Mouse (Mus musculus) kidney, adult 2 months (tissue): ENCODE measurements around the gene Nav2. TPM values are rescaled to one million over a fixed set of nuclear protein-coding genes. Genes with fewer than 3 reads are reported as not detected.

Source experiments
- DNase-seq: peaks from one replicate; pipeline ENCODE4 v3.0.0; 2021
- H3K27ac ChIP-seq: fragments of 200-500 bp; 2 replicates; pipeline ENCODE4 v1.5.1; 2012; ENCODE audit warnings: low read depth, low read length, control low read depth, inconsistent platforms; ENCODE audit not compliant: insufficient read depth
- H3K27me3 ChIP-seq: fragments of 200-500 bp; replicated peaks from 2 replicates; pipeline ENCODE4 v1.6.1; 2012; ENCODE audit warnings: mild to moderate bottlenecking, moderate library complexity, low read length, inconsistent platforms; ENCODE audit not compliant: control insufficient read depth, insufficient read depth
- H3K36me3 ChIP-seq: fragments of 200-500 bp; 2 replicates; pipeline ENCODE4 v1.6.1; 2012; ENCODE audit warnings: mild to moderate bottlenecking, moderate library complexity, low read length, inconsistent platforms; ENCODE audit not compliant: control insufficient read depth, insufficient read depth
- H3K4me1 ChIP-seq: fragments of 200-500 bp; 2 replicates; pipeline ENCODE4 v1.6.1; 2011; ENCODE audit warnings: low read length; ENCODE audit not compliant: control insufficient read depth, insufficient read depth
- H3K4me3 ChIP-seq: fragments of 200-500 bp; 2 replicates; pipeline ENCODE4 v1.5.1; 2011; ENCODE audit warnings: mild to moderate bottlenecking, low read depth, low read length, control low read depth; ENCODE audit not compliant: insufficient read depth
- CTCF ChIP-seq: fragments of 200-500 bp; conservative IDR thresholded peaks from 2 replicates; pipeline ENCODE4 v1.5.1; 2011; ENCODE audit warnings: low read depth, mild to moderate bottlenecking, control low read depth, low read length, moderate library complexity, mixed read lengths; ENCODE audit not compliant: insufficient read depth, insufficient read length
- POLR2A ChIP-seq: fragments of 200-500 bp; IDR thresholded peaks from one replicate; pipeline ENCODE4 v1.6.1; 2011; ENCODE audit warnings: low read depth, low read length, control low read depth
- WGBS: fragments of 180-500 bp; shearing (Covaris S2); methylation state at CpG from one replicate; pipeline ENCODE4 v1.1.7; 2018; 5-methylcytosine and 5-hydroxymethylcytosine counted together
- polyA plus RNA-seq: library from polyadenylated mRNA; depleted of rRNA; stranded (reverse); fragments of >200 nt; gene quantifications from 2 replicates; pipeline ENCODE4 v1.2.3, GENCODE M21; 2012

Gene Nav2
- polyA plus RNA-seq, 1 experiment, result 18.3 TPM

DNA sequence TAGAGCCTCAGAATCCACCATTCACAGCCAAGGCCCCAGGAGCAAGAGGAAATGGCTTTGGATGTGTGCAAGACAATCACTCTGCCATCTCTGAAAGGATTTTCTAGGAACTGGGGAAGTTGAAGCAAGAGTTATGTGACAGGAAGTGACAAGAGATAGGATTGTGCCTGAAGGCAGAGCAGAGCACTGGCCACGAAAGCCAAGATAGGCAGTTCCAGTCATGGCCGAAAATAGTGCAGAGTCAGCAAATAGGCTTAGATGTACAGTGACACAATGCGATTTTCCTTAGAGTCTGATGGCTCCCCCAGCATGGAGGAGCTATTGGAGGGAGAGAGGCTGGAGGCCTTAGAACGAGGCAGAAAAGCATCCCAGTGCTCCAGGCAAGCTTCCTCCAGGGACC lies 269.7 kb downstream of the Nav2 start:
- Histone ChIP-seq H3K4me1 (no peaks in the 10 kb centered on the region), H3K36me3 (no peaks in the 10 kb centered on the region), H3K4me3 (no peak overlapping the region), H3K27ac (no peak overlapping the region), H3K27me3 (no peaks in the 10 kb centered on the region)
- TF ChIP-seq CTCF (no peak), POLR2A (no peak)
- WGBS, result 60% methylated on average over 4 of the region's 4 CpGs
- no peak for DNase-seq

- no peaks in the 10 kb centered on the region for H3K27me3 ChIP-seq
- H3K4me1 ChIP-seq, result no peaks in the 10 kb centered on the region
- TF ChIP-seq CTCF, result no peak
- TF ChIP-seq POLR2A, result no peak
- 60% methylated on average over 8 of the region's 8 CpGs for WGBS
- no peak for DNase-seq
- no peaks in the 10 kb centered on the region for H3K36me3 ChIP-seq
- no peak overlapping the region for H3K4me3 ChIP-seq
- no peak overlapping the region for H3K27ac ChIP-seq
Measured at GRCm38 (mm10) chr7:49181010-49181409, 272.5 kb downstream of the Nav2 start.

DNA sequence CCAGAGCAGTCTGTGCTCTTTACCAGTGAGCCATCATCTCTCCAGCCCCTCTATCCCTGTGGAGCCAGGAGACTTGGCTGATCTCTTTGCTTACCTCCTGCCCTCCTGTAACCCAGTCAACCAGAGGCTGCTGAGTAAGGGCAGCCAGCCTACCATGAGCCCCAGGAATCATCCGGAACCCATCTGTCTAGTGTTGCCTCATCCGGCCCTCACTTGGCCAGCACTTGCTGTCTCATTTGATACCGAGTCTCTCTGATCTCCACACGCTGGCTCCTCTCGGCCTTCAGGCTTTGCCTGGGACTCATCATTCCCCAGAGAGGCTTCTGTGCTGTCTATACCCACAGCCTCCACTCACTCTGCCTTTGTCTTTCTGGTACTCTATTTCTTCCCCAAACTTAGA lies 273.9 kb downstream of the Nav2 start:
- Histone ChIP-seq H3K36me3 (no peaks in the 10 kb centered on the region), H3K27me3 (no peaks in the 10 kb centered on the region), H3K27ac (no peak overlapping the region), H3K4me1 (no peaks in the 10 kb centered on the region), H3K4me3 (no peak overlapping the region)
- no peak for DNase-seq
- TF ChIP-seq CTCF (no peak), POLR2A (no peak)
- 68% methylated on average over 5 of the region's 5 CpGs for WGBS

GRCm38 (mm10) chr7:49183696-49184095 lies 275.2 kb downstream of the Nav2 start:
- 81% methylated on average over 5 of the region's 5 CpGs for WGBS

GRCm38 (mm10) chr7:49185991-49186390 lies 277.5 kb downstream of the Nav2 start:
- no peak overlapping the region for H3K27ac ChIP-seq
- WGBS, result 86% methylated on average over 5 of the region's 5 CpGs
- no peak overlapping the region for H3K4me3 ChIP-seq
- no peak for TF ChIP-seq POLR2A
- no peak for TF ChIP-seq CTCF
- no peaks in the 10 kb centered on the region for H3K4me1 ChIP-seq
- no peaks in the 10 kb centered on the region for H3K27me3 ChIP-seq
- H3K36me3 ChIP-seq, result no peaks in the 10 kb centered on the region
- DNase-seq, result no peak

More at GRCm38 (mm10) chr7:49183696-49184095, 275.2 kb downstream of the Nav2 start:
- Histone ChIP-seq H3K4me3 (no peak overlapping the region), H3K27me3 (no peaks in the 10 kb centered on the region), H3K4me1 (no peaks in the 10 kb centered on the region), H3K36me3 (no peaks in the 10 kb centered on the region), H3K27ac (no peak overlapping the region)
- TF ChIP-seq POLR2A (no peak), CTCF (no peak)
- DNase-seq, result no peak

- Histone ChIP-seq H3K36me3 (no peaks in the 10 kb centered on the region), H3K27ac (no peak overlapping the region), H3K27me3 (no peaks in the 10 kb centered on the region), H3K4me3 (no peak overlapping the region), H3K4me1 (no peaks in the 10 kb centered on the region)
- WGBS, result 92% methylated on average over 5 of the region's 5 CpGs
- TF ChIP-seq CTCF (no peak), POLR2A (no peak)
- DNase-seq, result no peak
Measured at GRCm38 (mm10) chr7:49189364-49189763, 280.8 kb downstream of the Nav2 start.

GRCm38 (mm10) chr7:49190231-49190985 lies 281.9 kb downstream of the Nav2 start:
- TF ChIP-seq POLR2A (no peak), CTCF (no peak)
- DNase-seq, result no peak
- Histone ChIP-seq H3K27me3 (no peaks in the 10 kb centered on the region), H3K36me3 (no peaks in the 10 kb centered on the region), H3K27ac (no peak overlapping the region), H3K4me3 (no peak overlapping the region), H3K4me1 (no peaks in the 10 kb centered on the region)
- 80% methylated on average over 4 of the region's 4 CpGs for WGBS
